13 mouse cellular contexts compared by ENCODE assay signal in genomic region chr10:121436693-121437092, GRCm38 (mm10). TPM values are rescaled to one million over a fixed set of nuclear protein-coding genes. Genes with fewer than 3 reads are reported as not detected.
DNase-seq lines count a peak whose midpoint lies in the region; ATAC-seq and TF ChIP-seq lines count a peak whose summit lies in the region.
"Had no signal": no experiment of that assay in that cellular context is flagged by ENCODE, and none has a peak within 500 bp of the region (broad histone marks: within the 10 kb centered on the region; RNA-seq: fewer than 3 reads in every experiment).

No protein-coding gene starts in this region.

- 0 out of 2 replicates have a peak overlapping the region, but pooled peaks have one; percentile 17 for H3K9ac ChIP-seq in heart, embryonic 16.5 days (ENCODE audit: low read length)
- no peak overlapping the region for H3K9ac ChIP-seq in lung, postnatal 0 days (replicated peaks; ENCODE audit: low read depth)
- H3K9ac ChIP-seq in intestine, embryonic 16.5 days (ENCODE audit: low read depth, low read length) = no peak overlapping the region
- no peak overlapping the region for H3K9ac ChIP-seq in stomach, embryonic 15.5 days
- H3K9ac ChIP-seq: hindbrain, embryonic 13.5 days; midbrain, embryonic 13.5 days; neural tube, embryonic 12.5 days had no signal

- ATAC-seq in heart, embryonic 16.5 days (replicated peaks; ENCODE audit: extremely low read depth, insufficient read depth, low FRiP score) = no peak
- no peak for ATAC-seq in lung, postnatal 0 days
- no peak for ATAC-seq in intestine, embryonic 16.5 days
- no peak for ATAC-seq in stomach, embryonic 15.5 days (ENCODE audit: insufficient read depth, low FRiP score, low read depth)
- ATAC-seq: midbrain, embryonic 13.5 days had no signal

- no peaks in the 10 kb centered on the region for H3K9me3 ChIP-seq in heart, embryonic 16.5 days (replicated peaks; ENCODE audit: control insufficient read depth, low read length)
- no peaks in the 10 kb centered on the region for H3K9me3 ChIP-seq in lung, postnatal 0 days (ENCODE audit: low read length)
- H3K9me3 ChIP-seq in intestine, embryonic 16.5 days (ENCODE audit: control insufficient read depth, low read length) = no peaks in the 10 kb centered on the region
- H3K9me3 ChIP-seq in stomach, embryonic 15.5 days = no peaks in the 10 kb centered on the region
- H3K9me3 ChIP-seq in hindbrain, embryonic 10.5 days = no peaks in the 10 kb centered on the region
- H3K9me3 ChIP-seq: hindbrain, embryonic 13.5 days; midbrain, embryonic 13.5 days; neural tube, embryonic 12.5 days had no signal

- 0 out of 2 replicates have a peak, but pooled peaks have one; percentile 22 for TF ChIP-seq EP300 in lung, postnatal 0 days (IDR thresholded peaks at IDR 0.05)

- intact Hi-C loops in heart, postnatal 10 days (cut with DNase I) = no loop called here

- no peak overlapping the region for H3K4me2 ChIP-seq in heart, embryonic 16.5 days (ENCODE audit: low read depth, low read length)
- no peak overlapping the region for H3K4me2 ChIP-seq in lung, postnatal 0 days (replicated peaks; ENCODE audit: low read depth, low read length)
- no peak overlapping the region for H3K4me2 ChIP-seq in intestine, embryonic 16.5 days (ENCODE audit: low read depth, low read length)
- no peak overlapping the region for H3K4me2 ChIP-seq in stomach, embryonic 15.5 days
- H3K4me2 ChIP-seq: hindbrain, embryonic 13.5 days; midbrain, embryonic 13.5 days; neural tube, embryonic 12.5 days had no signal

- H3K36me3 ChIP-seq in heart, embryonic 16.5 days (ENCODE audit: control insufficient read depth, insufficient read depth) = no peaks in the 10 kb centered on the region
- no peaks in the 10 kb centered on the region for H3K36me3 ChIP-seq in lung, postnatal 0 days (ENCODE audit: insufficient read depth, low read length)
- no peaks in the 10 kb centered on the region for H3K36me3 ChIP-seq in intestine, embryonic 16.5 days (ENCODE audit: control insufficient read depth, insufficient read depth, low read length)
- H3K36me3 ChIP-seq in stomach, embryonic 15.5 days = no peaks in the 10 kb centered on the region
- H3K36me3 ChIP-seq in hindbrain, embryonic 10.5 days = no peaks in the 10 kb centered on the region
- H3K36me3 ChIP-seq: hindbrain, embryonic 13.5 days; midbrain, embryonic 13.5 days; neural tube, embryonic 12.5 days had no signal

- H3K27ac ChIP-seq in heart, embryonic 16.5 days (ENCODE audit: low read length) = peak overlapping the region; percentile 75
- H3K27ac ChIP-seq in lung, postnatal 0 days (ENCODE audit: low read length) = peak overlapping the region; percentile 58
- peak overlapping the region; percentile 67 for H3K27ac ChIP-seq in intestine, embryonic 16.5 days (ENCODE audit: low read length)
- H3K27ac ChIP-seq in stomach, embryonic 15.5 days = peak overlapping the region; percentile 58
- H3K27ac ChIP-seq in hindbrain, embryonic 10.5 days = no peak overlapping the region
- H3K27ac ChIP-seq: hindbrain, embryonic 13.5 days; midbrain, embryonic 13.5 days; neural tube, embryonic 12.5 days had no signal

- H3K27me3 ChIP-seq in heart, embryonic 16.5 days (ENCODE audit: control insufficient read depth, insufficient read depth, low read length) = no peaks in the 10 kb centered on the region
- H3K27me3 ChIP-seq in lung, postnatal 0 days (replicated peaks; ENCODE audit: insufficient read depth, low read length) = no peaks in the 10 kb centered on the region
- H3K27me3 ChIP-seq in intestine, embryonic 16.5 days (replicated peaks; ENCODE audit: control insufficient read depth, insufficient read depth, low read length) = no peaks in the 10 kb centered on the region
- no peaks in the 10 kb centered on the region for H3K27me3 ChIP-seq in stomach, embryonic 15.5 days (replicated peaks)
- no peaks in the 10 kb centered on the region for H3K27me3 ChIP-seq in hindbrain, embryonic 10.5 days (ENCODE audit: insufficient read depth, poor library complexity, severe bottlenecking)
- H3K27me3 ChIP-seq: hindbrain, embryonic 13.5 days; neural tube, embryonic 12.5 days had no signal

- 39% methylated on average over 4 of the region's 4 CpGs for WGBS in heart, embryonic 16.5 days
- WGBS in lung, postnatal 0 days = 14% methylated on average over 4 of the region's 4 CpGs
- 34% methylated on average over 4 of the region's 4 CpGs for WGBS in intestine, embryonic 16.5 days
- WGBS in stomach, embryonic 15.5 days = 22% methylated on average over 4 of the region's 4 CpGs
- 69% methylated on average over 4 of the region's 4 CpGs for WGBS in hindbrain, embryonic 10.5 days

- no peak for DNase-seq in heart, postnatal 10 days
- DNase-seq in lung, postnatal 0 days (ENCODE audit: low spot score) = peak; percentile 53
- no peak for DNase-seq in lung, adult 18-20 months
- no peak for DNase-seq in spleen, adult 18-20 months
- DNase-seq in hindbrain, embryonic 10.5 days (ENCODE audit: low spot score) = no peak
- DNase-seq: adrenal gland, postnatal 14 days; right cerebral cortex, adult 18-20 months had no signal

- H3K4me1 ChIP-seq in heart, embryonic 16.5 days (ENCODE audit: control insufficient read depth, insufficient read depth, low read length) = peaks cover 65% of the 10 kb centered on the region
- H3K4me1 ChIP-seq in lung, postnatal 0 days (ENCODE audit: insufficient read depth, low read depth, low read length) = peaks cover 28% of the 10 kb centered on the region
- peaks cover 55% of the 10 kb centered on the region for H3K4me1 ChIP-seq in intestine, embryonic 16.5 days (ENCODE audit: control insufficient read depth, insufficient read depth, low read length)
- H3K4me1 ChIP-seq in stomach, embryonic 15.5 days = peaks cover 57% of the 10 kb centered on the region
- peaks cover 63% of the 10 kb centered on the region for H3K4me1 ChIP-seq in hindbrain, embryonic 10.5 days (replicated peaks)

- no peak for TF ChIP-seq CTCF in lung, postnatal 0 days (IDR thresholded peaks at IDR 0.05)

- H3K4me3 ChIP-seq in heart, embryonic 16.5 days (ENCODE audit: low read length) = no peak overlapping the region
- H3K4me3 ChIP-seq in lung, postnatal 0 days (ENCODE audit: low read depth, low read length) = no peak overlapping the region
- no peak overlapping the region for H3K4me3 ChIP-seq in intestine, embryonic 16.5 days (ENCODE audit: low read length)
- no peak overlapping the region for H3K4me3 ChIP-seq in stomach, embryonic 15.5 days (replicated peaks)
- H3K4me3 ChIP-seq in hindbrain, embryonic 10.5 days = no peak overlapping the region
- H3K4me3 ChIP-seq: hindbrain, embryonic 13.5 days; midbrain, embryonic 13.5 days; neural tube, embryonic 12.5 days had no signal

RNA-seq across cellular contexts. Expression of gene Rassf3, which starts 39.5 kb away (rescaled TPM):
- polyA plus RNA-seq in heart, embryonic 16.5 days (2015; fragmentation: Nextera tagmentation; extraction: Ambion mirVana) = 24.1 and 24.8 TPM in 2 replicates
- 100 to 1,000 TPM in 1 of 2 experiments, 10 to 100 TPM in 1; 98.8 to 116 TPM for total RNA-seq in heart, postnatal 10 days (2021)
- 22.9 and 26.4 TPM in 2 replicates for polyA plus RNA-seq in lung, postnatal 0 days (2015; fragmentation: Nextera tagmentation; extraction: Ambion mirVana)
- 15.7 and 22.2 TPM in 2 replicates for polyA plus RNA-seq in intestine, embryonic 16.5 days (2015; fragmentation: Nextera tagmentation; extraction: Ambion mirVana)
- polyA plus RNA-seq in stomach, embryonic 15.5 days (2015; fragmentation: Nextera tagmentation; extraction: Ambion mirVana) = 22.4 and 25.7 TPM in 2 replicates
- 8.0 and 11.4 TPM in 2 replicates for polyA plus RNA-seq in hindbrain, embryonic 10.5 days (2016; fragmentation: Nextera tagmentation; extraction: Ambion mirVana)
